18 mouse cellular contexts compared by ENCODE assay signal in the genomic region with DNA sequence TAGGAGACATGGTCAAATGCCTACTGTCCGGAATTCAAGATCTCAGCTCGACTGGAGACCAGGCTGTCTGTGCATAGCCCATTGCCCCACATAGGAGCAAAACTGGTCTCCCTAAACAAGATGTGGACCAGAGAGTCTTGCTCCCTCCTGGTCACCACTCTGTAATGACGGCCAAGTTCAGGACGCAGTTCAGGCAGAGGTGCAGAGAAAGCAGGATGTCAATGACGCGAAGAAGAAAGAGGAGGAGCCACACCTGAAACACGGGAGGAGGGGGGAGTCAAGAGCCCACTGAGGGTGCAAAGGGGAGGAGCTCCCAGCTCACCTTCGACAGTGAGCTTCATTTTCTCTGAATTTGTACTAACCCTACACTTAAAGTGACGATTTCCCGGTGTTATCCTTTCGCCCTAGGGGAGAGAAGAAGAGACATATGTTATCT.
A peak's percentile ranks its signal among the peaks of the same experiment; 100 is the strongest.
DNase-seq lines count a peak whose midpoint lies in the region; ATAC-seq lines count a peak whose summit lies in the region.
"Had no signal": no experiment of that assay in that cellular context is flagged by ENCODE, and none has a peak within 500 bp of the region (broad histone marks: within the 10 kb centered on the region; RNA-seq: fewer than 3 reads in every experiment).

No protein-coding gene starts in this region.

- no peak overlapping the region for H3K27ac ChIP-seq in limb, embryonic 11.5 days (replicated peaks; ENCODE audit: low read depth, low read length)
- no peak overlapping the region for H3K27ac ChIP-seq in limb, embryonic 10.5 days
- H3K27ac ChIP-seq in neural tube, embryonic 12.5 days = no peak overlapping the region
- no peak overlapping the region for H3K27ac ChIP-seq in intestine, embryonic 15.5 days
- H3K27ac ChIP-seq in neural tube, embryonic 15.5 days (replicated peaks) = no peak overlapping the region
- H3K27ac ChIP-seq: hindbrain, embryonic 14.5 days; layer of hippocampus, adult 2 months; limb, embryonic 15.5 days had no signal

- H3K4me2 ChIP-seq in limb, embryonic 11.5 days (ENCODE audit: low read depth, severe bottlenecking) = no peak overlapping the region; the same call in 1 of the 2 replicates
- H3K4me2 ChIP-seq in neural tube, embryonic 12.5 days (replicated peaks) = 0 out of 2 replicates have a peak overlapping the region, but pooled peaks have one; percentile 4
- H3K4me2 ChIP-seq in intestine, embryonic 15.5 days (replicated peaks) = peak overlapping the region; percentile 37
- H3K4me2 ChIP-seq in neural tube, embryonic 15.5 days = peak overlapping the region; percentile 1; the same call in 1 of the 2 replicates
- H3K4me2 ChIP-seq: hindbrain, embryonic 14.5 days; limb, embryonic 15.5 days had no signal

- no peaks in the 10 kb centered on the region for H3K36me3 ChIP-seq in limb, embryonic 11.5 days (ENCODE audit: control insufficient read depth, insufficient read depth, low read length)
- H3K36me3 ChIP-seq in limb, embryonic 10.5 days = no peaks in the 10 kb centered on the region
- H3K36me3 ChIP-seq in neural tube, embryonic 12.5 days = no peaks in the 10 kb centered on the region
- H3K36me3 ChIP-seq in intestine, embryonic 15.5 days = no peaks in the 10 kb centered on the region
- no peaks in the 10 kb centered on the region for H3K36me3 ChIP-seq in neural tube, embryonic 15.5 days
- H3K36me3 ChIP-seq: limb, embryonic 15.5 days had no signal

- no peak overlapping the region for H3K4me3 ChIP-seq in limb, embryonic 11.5 days (ENCODE audit: low read depth, low read length)
- no peak overlapping the region for H3K4me3 ChIP-seq in limb, embryonic 10.5 days
- no peak overlapping the region for H3K4me3 ChIP-seq in neural tube, embryonic 12.5 days
- H3K4me3 ChIP-seq in intestine, embryonic 15.5 days (replicated peaks) = no peak overlapping the region
- no peak overlapping the region for H3K4me3 ChIP-seq in neural tube, embryonic 15.5 days (replicated peaks)
- H3K4me3 ChIP-seq: layer of hippocampus, adult 2 months; limb, embryonic 15.5 days; myocyte had no signal

- 0 out of 2 replicates have a peak, but pooled peaks cover 4% of the 10 kb centered on the region for H3K4me1 ChIP-seq in limb, embryonic 11.5 days (ENCODE audit: control insufficient read depth, insufficient read depth, low read length)
- H3K4me1 ChIP-seq in limb, embryonic 10.5 days = peaks cover 24% of the 10 kb centered on the region
- H3K4me1 ChIP-seq in neural tube, embryonic 12.5 days = peaks cover 11% of the 10 kb centered on the region
- 0 out of 2 replicates have a peak, but pooled peaks cover 10% of the 10 kb centered on the region for H3K4me1 ChIP-seq in intestine, embryonic 15.5 days (replicated peaks)
- H3K4me1 ChIP-seq in neural tube, embryonic 15.5 days = peaks cover 6% of the 10 kb centered on the region

- no peak for DNase-seq in limb, embryonic 11.5 days (ENCODE audit: low spot score)
- no peak for DNase-seq in limb, embryonic 10.5 days (ENCODE audit: low spot score)
- DNase-seq in neural tube, embryonic 10.5 days (ENCODE audit: extremely low spot score, low spot score) = no peak
- DNase-seq in kidney, adult 8-10 months = no peak
- DNase-seq: adrenal gland, adult 8-10 months; cerebellum, postnatal 14 days; gastrocnemius, postnatal 14 days; heart, postnatal 10 days; kidney, adult 11 months; kidney, postnatal 10 days; midbrain, embryonic 14.5 days had no signal

- H3K27me3 ChIP-seq in limb, embryonic 11.5 days (ENCODE audit: control insufficient read depth, insufficient read depth, low read length) = no peaks in the 10 kb centered on the region
- H3K27me3 ChIP-seq in limb, embryonic 10.5 days (ENCODE audit: low read depth, poor library complexity, severe bottlenecking) = 0 out of 2 replicates have a peak, but pooled peaks cover 7% of the 10 kb centered on the region
- no peaks in the 10 kb centered on the region for H3K27me3 ChIP-seq in neural tube, embryonic 12.5 days (replicated peaks)
- H3K27me3 ChIP-seq in intestine, embryonic 15.5 days (replicated peaks) = no peaks in the 10 kb centered on the region
- H3K27me3 ChIP-seq in neural tube, embryonic 15.5 days (replicated peaks) = no peaks in the 10 kb centered on the region

- H3K9me3 ChIP-seq in limb, embryonic 11.5 days (ENCODE audit: control insufficient read depth, low read length) = no peaks in the 10 kb centered on the region
- no peaks in the 10 kb centered on the region for H3K9me3 ChIP-seq in limb, embryonic 10.5 days (replicated peaks)
- no peaks in the 10 kb centered on the region for H3K9me3 ChIP-seq in neural tube, embryonic 12.5 days
- no peaks in the 10 kb centered on the region for H3K9me3 ChIP-seq in intestine, embryonic 15.5 days
- H3K9me3 ChIP-seq in neural tube, embryonic 15.5 days (replicated peaks) = no peaks in the 10 kb centered on the region
- H3K9me3 ChIP-seq: limb, embryonic 15.5 days had no signal

- H3K9ac ChIP-seq in limb, embryonic 11.5 days (ENCODE audit: low read length) = no peak overlapping the region
- no peak overlapping the region for H3K9ac ChIP-seq in neural tube, embryonic 12.5 days
- no peak overlapping the region for H3K9ac ChIP-seq in intestine, embryonic 15.5 days
- H3K9ac ChIP-seq in neural tube, embryonic 15.5 days (replicated peaks) = no peak overlapping the region
- H3K9ac ChIP-seq: hindbrain, embryonic 14.5 days; limb, embryonic 15.5 days had no signal

- ATAC-seq in limb, embryonic 11.5 days (ENCODE audit: insufficient number of reproducible peaks, low FRiP score, low TSS enrichment, low read depth) = peak; percentile 44; the same call in 1 of the 2 replicates
- no peak for ATAC-seq in neural tube, embryonic 12.5 days (ENCODE audit: low FRiP score, low read depth)
- ATAC-seq in intestine, embryonic 15.5 days = peak; percentile 16; the same call in 1 of the 2 replicates
- ATAC-seq in neural tube, embryonic 15.5 days (ENCODE audit: low FRiP score) = no peak

- 31% methylated on average over 11 of the region's 11 CpGs for WGBS in limb, embryonic 11.5 days
- 39% methylated on average over 11 of the region's 11 CpGs for WGBS in limb, embryonic 10.5 days
- WGBS in neural tube, embryonic 12.5 days = 46% methylated on average over 11 of the region's 11 CpGs
- 30% methylated on average over 11 of the region's 11 CpGs for WGBS in intestine, embryonic 15.5 days
- 40% methylated on average over 11 of the region's 11 CpGs for WGBS in neural tube, embryonic 15.5 days

Comparison
In these comparisons a context has a peak if more than half of its experiments do, and no peak if none do; other contexts are left out.
1. ATAC-seq: peak in limb, embryonic 11.5 days (single experiment) and intestine, embryonic 15.5 days (single experiment); none in neural tube, embryonic 12.5 days (single experiment) and neural tube, embryonic 15.5 days (single experiment).